Mouse (Mus musculus) midbrain, embryonic 11.5 days (tissue): Measurements from ENCODE around the gene Mapkap1. TPM values are rescaled to one million over a fixed set of nuclear protein-coding genes. Genes with fewer than 3 reads are reported as not detected.
"Not testable (repeated sequence)": the region's sequence is repeated elsewhere in the genome, so short reads cannot be mapped to it uniquely, and the experiment has no call there.

Experiments used
- ATAC-seq: fragments of 200-750 bp; cut with Nextera tagmentation; 2 replicates; pipeline ENCODE4 v1.8.0; 2017; ENCODE audit warnings: moderate TSS enrichment, moderate library complexity; ENCODE audit not compliant: low FRiP score
- DNase-seq: peaks from one replicate; pipeline ENCODE4 v3.0.0; 2015; ENCODE audit warnings: low spot score; ENCODE audit errors: missing footprints
- H3K27ac ChIP-seq: fragments of 300-500 bp; sonication (generic); 2 replicates; pipeline ENCODE4 v1.5.1; 2014; ENCODE audit warnings: low read depth, low read length
- H3K27me3 ChIP-seq: fragments of 300-500 bp; sonication (generic); 2 replicates; pipeline ENCODE4 v1.6.1; 2014; ENCODE audit warnings: mild to moderate bottlenecking, low read length, moderate library complexity, mixed read lengths; ENCODE audit not compliant: control insufficient read depth, insufficient read depth
- H3K36me3 ChIP-seq: fragments of 300-500 bp; sonication (generic); 2 replicates; pipeline ENCODE4 v1.6.1; 2014; ENCODE audit warnings: mild to moderate bottlenecking, low read length, moderate library complexity, mixed read lengths; ENCODE audit not compliant: control insufficient read depth, insufficient read depth
- H3K4me1 ChIP-seq: fragments of 300-500 bp; sonication (generic); 2 replicates; pipeline ENCODE4 v1.6.1; 2014; ENCODE audit warnings: low read length; ENCODE audit not compliant: control insufficient read depth, insufficient read depth
- H3K4me2 ChIP-seq: fragments of 300-500 bp; sonication (generic); 2 replicates; pipeline ENCODE4 v1.6.1; 2014; ENCODE audit warnings: mild to moderate bottlenecking, moderate library complexity
- H3K4me3 ChIP-seq: fragments of 300-500 bp; sonication (generic); 2 replicates; pipeline ENCODE4 v1.5.1; 2014; ENCODE audit warnings: low read depth, low read length
- H3K9ac ChIP-seq: fragments of 300-500 bp; sonication (generic); 2 replicates; pipeline ENCODE4 v1.6.1; 2014; ENCODE audit warnings: low read length
- H3K9me3 ChIP-seq: fragments of 300-500 bp; sonication (generic); 2 replicates; pipeline ENCODE4 v1.6.1; 2016; ENCODE audit warnings: low read length; ENCODE audit not compliant: control insufficient read depth
- WGBS: fragments of 180-500 bp; shearing (Covaris S2); extraction: QIAGEN DNeasy Blood & Tissue Kit; methylation state at CpG from one replicate; pipeline ENCODE4 v1.1.7; 2014; 5-methylcytosine and 5-hydroxymethylcytosine counted together
- polyA plus RNA-seq: library from polyadenylated mRNA; unstranded; fragments of >200 nt; fragmentation: Nextera tagmentation; extraction: Ambion mirVana; gene quantifications from 2 replicates; pipeline ENCODE4 v1.2.1, GENCODE M21; 2014

Mapkap1 gene
- polyA plus RNA-seq, 1 experiment from 2014 or later: 98.4 TPM

- no peak overlapping the region for H3K4me2 ChIP-seq
- DNase-seq (no peak), ATAC-seq (no peak)
- H3K9ac ChIP-seq: no peak overlapping the region
- H3K27ac ChIP-seq: no peak overlapping the region
- no peaks in the 10 kb centered on the region for H3K36me3 ChIP-seq
- no peak overlapping the region for H3K4me3 ChIP-seq
- H3K4me1 ChIP-seq: no peaks in the 10 kb centered on the region
- no peaks in the 10 kb centered on the region for H3K27me3 ChIP-seq
- 93% methylated on average over 3 of the region's 3 CpGs for WGBS
- H3K9me3 ChIP-seq: no peaks in the 10 kb centered on the region
These were observed 17.6 kb downstream of the Mapkap1 start for GRCm38 (mm10) chr2:34424186-34424585.

- H3K27me3 ChIP-seq: no peaks in the 10 kb centered on the region
- H3K9ac ChIP-seq: no peak overlapping the region
- DNase-seq: peak; percentile 69
- no peak for ATAC-seq
- WGBS: 89% methylated on average over 4 of the region's 4 CpGs
- H3K4me3 ChIP-seq: no peak overlapping the region
- H3K4me2 ChIP-seq: no peak overlapping the region
- H3K9me3 ChIP-seq: no peaks in the 10 kb centered on the region
- H3K4me1 ChIP-seq: no peaks in the 10 kb centered on the region
- no peak overlapping the region for H3K27ac ChIP-seq
- no peaks in the 10 kb centered on the region for H3K36me3 ChIP-seq
These were observed 19.1 kb downstream of the Mapkap1 start for GRCm38 (mm10) chr2:34425573-34426223.

GRCm38 (mm10) chr2:34430663-34431062 is 24.1 kb downstream of the Mapkap1 start:
- H3K4me2 ChIP-seq: no peak overlapping the region
- H3K9ac ChIP-seq: no peak overlapping the region
- H3K4me3 ChIP-seq: no peak overlapping the region
- no peak for ATAC-seq
- no peak overlapping the region for H3K27ac ChIP-seq
- H3K27me3 ChIP-seq: no peaks in the 10 kb centered on the region
- 95% methylated on average over 8 of the region's 8 CpGs for WGBS
- no peaks in the 10 kb centered on the region for H3K4me1 ChIP-seq
- H3K36me3 ChIP-seq: no peaks in the 10 kb centered on the region
- DNase-seq: no peak
- no peaks in the 10 kb centered on the region for H3K9me3 ChIP-seq

GRCm38 (mm10) chr2:34431701-34432372 is 25.3 kb downstream of the Mapkap1 start:
- no peak for ATAC-seq
- no peaks in the 10 kb centered on the region for H3K36me3 ChIP-seq
- peak; percentile 83 for DNase-seq
- H3K4me1 ChIP-seq: no peaks in the 10 kb centered on the region
- H3K9ac ChIP-seq: no peak overlapping the region
- no peak overlapping the region for H3K4me3 ChIP-seq
- no peak overlapping the region for H3K27ac ChIP-seq
- H3K9me3 ChIP-seq: no peaks in the 10 kb centered on the region
- WGBS: 90% methylated on average over 12 of the region's 12 CpGs
- H3K4me2 ChIP-seq: no peak overlapping the region
- no peaks in the 10 kb centered on the region for H3K27me3 ChIP-seq

GRCm38 (mm10) chr2:34432887-34433286 is 26.3 kb downstream of the Mapkap1 start:
- WGBS: 97% methylated on average over 1 of the region's 2 CpGs
- H3K9ac ChIP-seq, ATAC-seq, H3K9me3 ChIP-seq, H3K4me3 ChIP-seq, DNase-seq, H3K4me1 ChIP-seq, H3K27me3 ChIP-seq, H3K27ac ChIP-seq, H3K36me3 ChIP-seq, H3K4me2 ChIP-seq: not testable (repeated sequence)

- Histone ChIP-seq H3K4me3 (no peak overlapping the region), H3K9ac (no peak overlapping the region), H3K9me3 (no peaks in the 10 kb centered on the region), H3K27me3 (no peaks in the 10 kb centered on the region), H3K4me2 (no peak overlapping the region), H3K36me3 (no peaks in the 10 kb centered on the region), H3K27ac (no peak overlapping the region), H3K4me1 (no peaks in the 10 kb centered on the region)
- ATAC-seq (no peak), DNase-seq (peak; percentile 31)
- 91% methylated on average over 3 of the region's 3 CpGs for WGBS
These were observed 29.8 kb downstream of the Mapkap1 start for GRCm38 (mm10) chr2:34436321-34436720.

- ATAC-seq (no peak), DNase-seq (no peak)
- Histone ChIP-seq H3K36me3 (no peaks in the 10 kb centered on the region), H3K9ac (no peak overlapping the region), H3K4me2 (no peak overlapping the region), H3K9me3 (no peaks in the 10 kb centered on the region), H3K4me1 (no peaks in the 10 kb centered on the region), H3K27me3 (no peaks in the 10 kb centered on the region), H3K27ac (no peak overlapping the region), H3K4me3 (no peak overlapping the region)
- WGBS: 85% methylated on average over 4 of the region's 4 CpGs
These were observed 42.2 kb downstream of the Mapkap1 start for GRCm38 (mm10) chr2:34448756-34449155.

- WGBS: 95% methylated on average over 3 of the region's 3 CpGs
- no peak for ATAC-seq
These were observed 55.9 kb downstream of the Mapkap1 start for GRCm38 (mm10) chr2:34462490-34462889.

GRCm38 (mm10) chr2:34468559-34469141 is 62.1 kb downstream of the Mapkap1 start:
- Histone ChIP-seq H3K4me3 (no peak overlapping the region), H3K27me3 (no peaks in the 10 kb centered on the region), H3K27ac (no peak overlapping the region), H3K4me1 (no peaks in the 10 kb centered on the region), H3K4me2 (no peak overlapping the region), H3K9me3 (no peaks in the 10 kb centered on the region), H3K9ac (no peak overlapping the region), H3K36me3 (no peaks in the 10 kb centered on the region)
- no peak for ATAC-seq
- peak; percentile 78 for DNase-seq
- WGBS: 77% methylated on average over 7 of the region's 7 CpGs

More at GRCm38 (mm10) chr2:34462490-34462889, 55.9 kb downstream of the Mapkap1 start:
- H3K9me3 ChIP-seq: no peaks in the 10 kb centered on the region
- no peaks in the 10 kb centered on the region for H3K36me3 ChIP-seq
- no peaks in the 10 kb centered on the region for H3K27me3 ChIP-seq
- no peak overlapping the region for H3K27ac ChIP-seq
- no peak overlapping the region for H3K9ac ChIP-seq
- H3K4me3 ChIP-seq: no peak overlapping the region
- no peaks in the 10 kb centered on the region for H3K4me1 ChIP-seq
- H3K4me2 ChIP-seq: no peak overlapping the region
- no peak for DNase-seq
